Mouse (Mus musculus) liver, embryonic 14.5 days (tissue): ENCODE measurements around the gene Ing2.

Source experiments
- CTCF ChIP-seq: IDR thresholded peaks from 2 replicates; pipeline ENCODE4 v1.5.1; 2016; ENCODE audit warnings: antibody characterized with exemption, low read depth, control low read depth
- EP300 ChIP-seq: IDR thresholded peaks from 2 replicates; pipeline ENCODE4 v1.6.1; 2016; ENCODE audit warnings: antibody characterized with exemption, low read depth

- TF ChIP-seq CTCF, result no peak
- TF ChIP-seq EP300, result no peak
Measured at GRCm38 (mm10) chr8:47674777-47675710, at the start of gene Ing2.
